Mouse (Mus musculus) heart, embryonic 13.5 days (tissue): ENCODE results near the gene Dexi. TPM values are rescaled to one million over a fixed set of nuclear protein-coding genes. Genes with fewer than 3 reads are reported as not detected.

Experiments
- ATAC-seq: fragments of 200-750 bp; cut with Nextera tagmentation; 2 replicates; pipeline ENCODE4 v1.8.0; 2017; ENCODE audit warnings: moderate TSS enrichment; ENCODE audit not compliant: insufficient number of reproducible peaks, low FRiP score, low TSS enrichment; ENCODE audit errors: extremely low read depth
- H3K27ac ChIP-seq: fragments of 300-500 bp; sonication (generic); replicated peaks from 2 replicates; pipeline ENCODE4 v1.5.1; 2015; ENCODE audit warnings: moderate library complexity, mild to moderate bottlenecking, inconsistent platforms
- H3K27me3 ChIP-seq: fragments of 300-500 bp; sonication (generic); replicated peaks from 2 replicates; pipeline ENCODE4 v1.6.1; 2015; ENCODE audit warnings: mild to moderate bottlenecking, inconsistent platforms
- H3K36me3 ChIP-seq: fragments of 300-500 bp; sonication (generic); 2 replicates; pipeline ENCODE4 v1.6.1; 2015; ENCODE audit warnings: mild to moderate bottlenecking, inconsistent platforms
- H3K4me1 ChIP-seq: fragments of 300-500 bp; sonication (generic); 2 replicates; pipeline ENCODE4 v1.6.1; 2015; ENCODE audit warnings: inconsistent platforms
- H3K4me2 ChIP-seq: fragments of 300-500 bp; sonication (generic); 2 replicates; pipeline ENCODE4 v1.6.1; 2015; ENCODE audit warnings: inconsistent platforms, mild to moderate bottlenecking, moderate library complexity
- H3K4me3 ChIP-seq: fragments of 300-500 bp; sonication (generic); 2 replicates; pipeline ENCODE4 v1.5.1; 2015; ENCODE audit warnings: moderate library complexity, mild to moderate bottlenecking, inconsistent platforms
- H3K9ac ChIP-seq: fragments of 300-500 bp; sonication (generic); 2 replicates; pipeline ENCODE4 v1.6.1; 2015; ENCODE audit warnings: inconsistent platforms, mild to moderate bottlenecking, moderate library complexity
- H3K9me3 ChIP-seq: fragments of 300-500 bp; sonication (generic); 2 replicates; pipeline ENCODE4 v1.6.1; 2016; ENCODE audit warnings: inconsistent platforms
- WGBS: fragments of 180-500 bp; shearing (Covaris S2); methylation state at CpG from one replicate; pipeline ENCODE4 v1.1.7; 2015; ENCODE audit warnings: mixed read lengths; 5-methylcytosine and 5-hydroxymethylcytosine counted together
- polyA plus RNA-seq: library from polyadenylated mRNA; unstranded; fragments of >200 nt; fragmentation: Nextera tagmentation; extraction: Ambion mirVana; gene quantifications from 2 replicates; pipeline ENCODE4 v1.2.1, GENCODE M21; 2015

The Dexi gene
- polyA plus RNA-seq, result 13.3 and 15.0 TPM in 2 replicates

GRCm38 (mm10) chr16:10542698-10543365 lies at the start of gene Dexi:
Gene Dexi (minus strand): TSS chr16:10543054.
- Histone ChIP-seq H3K4me2 (peak within 1 kb of the TSS; percentile 88), H3K36me3 (no peaks in the 10 kb centered on the region), H3K4me3 (peak within 1 kb of the TSS; percentile 90), H3K9me3 (no peaks in the 10 kb centered on the region), H3K4me1 (peaks cover 60% of the 10 kb centered on the region), H3K27ac (peak within 1 kb of the TSS; percentile 95), H3K9ac (peak within 1 kb of the TSS; percentile 96), H3K27me3 (no peaks in the 10 kb centered on the region)
- ATAC-seq, result peak; percentile 92
- 1% methylated on average over 38 of the region's 61 CpGs for WGBS

- no peak for ATAC-seq
- Histone ChIP-seq H3K9me3 (no peaks in the 10 kb centered on the region), H3K4me2 (no peak overlapping the region), H3K9ac (no peak overlapping the region), H3K36me3 (peaks cover 77% of the 10 kb centered on the region), H3K4me1 (peaks cover 16% of the 10 kb centered on the region; the same call in 1 of the 2 replicates), H3K27me3 (no peaks in the 10 kb centered on the region), H3K4me3 (no peak overlapping the region), H3K27ac (no peak overlapping the region)
- 74% methylated on average over 3 of the region's 3 CpGs for WGBS
Observed at GRCm38 (mm10) chr16:10586546-10586945, 43.7 kb upstream of the Dexi start.

- Histone ChIP-seq H3K4me3 (no peak overlapping the region), H3K4me2 (no peak overlapping the region), H3K36me3 (peaks cover 78% of the 10 kb centered on the region), H3K27ac (no peak overlapping the region), H3K4me1 (peaks cover 16% of the 10 kb centered on the region; the same call in 1 of the 2 replicates), H3K9me3 (no peaks in the 10 kb centered on the region), H3K9ac (no peak overlapping the region), H3K27me3 (no peaks in the 10 kb centered on the region)
- WGBS, result 66% methylated on average over 1 of the region's 1 CpGs
- ATAC-seq, result no peak
Observed at GRCm38 (mm10) chr16:10585165-10585564, 42.3 kb upstream of the Dexi start.

GRCm38 (mm10) chr16:10581234-10581898 lies 38.5 kb upstream of the Dexi start:
- no peak overlapping the region for H3K4me2 ChIP-seq
- no peaks in the 10 kb centered on the region for H3K27me3 ChIP-seq
- no peak for ATAC-seq
- H3K9ac ChIP-seq, result no peak overlapping the region
- no peaks in the 10 kb centered on the region for H3K9me3 ChIP-seq
- H3K27ac ChIP-seq, result no peak overlapping the region
- H3K4me3 ChIP-seq, result no peak overlapping the region
- H3K36me3 ChIP-seq, result peaks cover 85% of the 10 kb centered on the region
- peaks cover 11% of the 10 kb centered on the region; the same call in 1 of the 2 replicates for H3K4me1 ChIP-seq
- 66% methylated on average over 2 of the region's 2 CpGs for WGBS

- no peaks in the 10 kb centered on the region for H3K9me3 ChIP-seq
- H3K9ac ChIP-seq, result no peak overlapping the region
- no peaks in the 10 kb centered on the region for H3K27me3 ChIP-seq
- H3K4me2 ChIP-seq, result no peak overlapping the region
- peaks cover 99% of the 10 kb centered on the region for H3K36me3 ChIP-seq
- no peaks in the 10 kb centered on the region for H3K4me1 ChIP-seq
- no peak overlapping the region for H3K4me3 ChIP-seq
- WGBS, result 84% methylated on average over 1 of the region's 1 CpGs
- no peak overlapping the region for H3K27ac ChIP-seq
- ATAC-seq, result no peak
Observed at GRCm38 (mm10) chr16:10578376-10578775, 35.5 kb upstream of the Dexi start.

GRCm38 (mm10) chr16:10577548-10577947 lies 34.7 kb upstream of the Dexi start:
- H3K4me1 ChIP-seq, result no peaks in the 10 kb centered on the region
- 70% methylated on average over 5 of the region's 5 CpGs for WGBS
- ATAC-seq, result no peak
- no peaks in the 10 kb centered on the region for H3K27me3 ChIP-seq
- no peak overlapping the region for H3K9ac ChIP-seq
- H3K36me3 ChIP-seq, result peaks cover 98% of the 10 kb centered on the region
- no peak overlapping the region for H3K4me3 ChIP-seq
- no peak overlapping the region for H3K4me2 ChIP-seq
- H3K9me3 ChIP-seq, result no peaks in the 10 kb centered on the region
- no peak overlapping the region for H3K27ac ChIP-seq

DNA sequence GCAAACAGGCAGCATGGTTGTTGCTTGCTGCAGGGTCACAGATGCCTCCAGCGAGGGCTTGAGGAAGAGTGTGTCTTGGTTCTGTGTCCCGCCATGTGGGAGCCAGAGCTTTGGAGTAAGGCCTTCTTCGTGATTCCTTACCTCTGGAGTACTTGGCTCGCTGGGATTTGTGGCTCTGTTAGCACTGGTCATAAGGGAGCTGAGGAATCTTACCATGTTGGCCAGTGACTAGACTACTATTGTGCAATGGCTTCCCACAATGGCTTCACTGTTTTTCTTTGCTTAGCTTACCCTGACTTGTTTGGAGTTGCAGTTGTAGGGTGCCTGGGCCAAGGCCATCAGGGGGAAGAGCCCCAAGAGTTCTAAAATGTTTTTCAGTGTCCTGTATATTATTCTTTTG lies 33.1 kb upstream of the Dexi start:
- H3K27ac ChIP-seq, result no peak overlapping the region
- H3K4me3 ChIP-seq, result no peak overlapping the region
- no peaks in the 10 kb centered on the region for H3K4me1 ChIP-seq
- WGBS, result 84% methylated on average over 4 of the region's 4 CpGs
- no peak for ATAC-seq
- no peaks in the 10 kb centered on the region for H3K27me3 ChIP-seq
- H3K36me3 ChIP-seq, result peaks cover 90% of the 10 kb centered on the region
- H3K9ac ChIP-seq, result no peak overlapping the region
- H3K9me3 ChIP-seq, result no peaks in the 10 kb centered on the region
- H3K4me2 ChIP-seq, result no peak overlapping the region

DNA sequence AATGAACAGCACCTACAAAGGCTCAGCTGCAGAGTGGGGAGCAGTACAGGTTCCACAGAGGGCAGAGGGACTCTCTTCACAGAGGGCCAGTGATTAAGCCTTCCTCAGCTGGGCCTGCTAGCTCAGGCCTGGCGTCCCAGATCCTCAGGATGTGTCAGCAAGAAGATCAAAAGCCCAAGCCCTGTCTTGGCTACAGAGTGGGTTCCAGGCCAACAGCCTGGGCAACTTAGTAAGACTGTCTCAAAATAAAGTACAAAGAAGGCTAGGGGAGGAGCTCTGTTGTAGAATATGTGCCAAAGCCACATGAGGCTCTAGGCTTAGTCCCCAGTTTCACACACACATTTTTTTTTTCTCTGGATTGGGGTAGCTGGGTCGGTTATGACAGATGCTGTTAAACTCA lies 32.1 kb upstream of the Dexi start:
- no peak overlapping the region for H3K4me2 ChIP-seq
- no peaks in the 10 kb centered on the region for H3K27me3 ChIP-seq
- H3K27ac ChIP-seq, result no peak overlapping the region
- no peaks in the 10 kb centered on the region for H3K9me3 ChIP-seq
- no peak overlapping the region for H3K4me3 ChIP-seq
- H3K36me3 ChIP-seq, result peaks cover 89% of the 10 kb centered on the region
- 79% methylated on average over 2 of the region's 2 CpGs for WGBS
- no peaks in the 10 kb centered on the region for H3K4me1 ChIP-seq
- no peak for ATAC-seq
- H3K9ac ChIP-seq, result no peak overlapping the region

- ATAC-seq, result no peak
- Histone ChIP-seq H3K4me1 (peaks cover 10% of the 10 kb centered on the region), H3K4me2 (no peak overlapping the region), H3K4me3 (no peak overlapping the region), H3K27ac (no peak overlapping the region), H3K36me3 (peaks cover 86% of the 10 kb centered on the region), H3K9me3 (no peaks in the 10 kb centered on the region), H3K27me3 (no peaks in the 10 kb centered on the region), H3K9ac (no peak overlapping the region)
- WGBS, result 49% methylated on average over 2 of the region's 2 CpGs
Observed at GRCm38 (mm10) chr16:10571820-10572219, 29.0 kb upstream of the Dexi start.

DNA sequence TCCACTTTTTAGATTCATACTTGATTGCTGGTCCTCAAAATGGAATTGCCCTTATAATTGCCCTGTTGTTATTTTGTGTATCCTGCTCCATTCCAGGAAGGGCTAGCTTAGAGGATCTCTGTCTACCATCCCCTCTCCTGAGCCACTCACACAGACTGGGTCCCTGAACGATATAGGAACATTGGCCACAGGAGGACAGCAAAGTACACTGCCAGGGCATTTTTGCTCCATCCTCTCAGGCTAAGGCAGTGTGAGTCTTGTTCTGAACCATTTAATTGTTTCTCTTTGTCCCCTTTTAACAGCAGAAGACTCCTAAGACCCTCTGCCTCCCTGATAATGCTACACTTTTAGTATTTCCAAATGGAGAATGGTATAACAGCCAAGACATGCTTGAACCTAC lies 27.9 kb upstream of the Dexi start:
- WGBS, result 56% methylated on average over 1 of the region's 1 CpGs
- H3K36me3 ChIP-seq, result peaks cover 75% of the 10 kb centered on the region
- H3K9me3 ChIP-seq, result no peaks in the 10 kb centered on the region
- ATAC-seq, result no peak
- no peak overlapping the region for H3K9ac ChIP-seq
- no peaks in the 10 kb centered on the region for H3K27me3 ChIP-seq
- no peak overlapping the region for H3K4me3 ChIP-seq
- no peak overlapping the region for H3K27ac ChIP-seq
- H3K4me2 ChIP-seq, result no peak overlapping the region
- peaks cover 16% of the 10 kb centered on the region for H3K4me1 ChIP-seq

DNA sequence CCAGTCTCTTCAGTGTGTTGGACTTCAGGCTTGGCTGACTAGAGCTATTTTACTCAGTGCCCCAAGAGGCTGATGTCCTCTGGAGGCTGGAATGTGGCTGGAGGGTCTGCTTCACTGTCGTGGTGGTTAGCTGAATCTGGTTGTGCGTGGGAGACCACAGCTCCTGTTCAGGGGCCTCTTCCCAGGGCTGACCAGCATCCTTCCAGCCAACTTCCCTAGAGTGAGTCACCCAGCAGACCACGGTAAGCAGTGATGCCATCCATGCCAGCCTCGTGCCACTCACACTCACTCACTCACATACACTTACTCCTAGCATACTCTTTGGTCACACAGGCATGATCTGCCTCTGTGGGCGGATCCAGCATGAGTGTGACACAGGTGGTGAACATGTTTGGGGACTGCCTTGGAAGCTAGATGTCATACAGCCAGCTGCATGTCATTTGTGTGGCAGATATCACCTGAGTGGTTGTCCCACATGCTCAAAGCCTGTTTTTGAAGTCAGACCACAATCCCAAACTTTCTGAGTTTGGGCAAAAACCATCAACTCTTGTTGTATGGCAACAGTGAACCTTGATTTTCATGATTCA lies 27.0 kb upstream of the Dexi start:
- Histone ChIP-seq H3K27me3 (no peaks in the 10 kb centered on the region), H3K4me3 (no peak overlapping the region), H3K27ac (no peak overlapping the region), H3K9ac (no peak overlapping the region), H3K4me1 (peaks cover 22% of the 10 kb centered on the region), H3K4me2 (no peak overlapping the region), H3K36me3 (peaks cover 68% of the 10 kb centered on the region), H3K9me3 (no peaks in the 10 kb centered on the region)
- ATAC-seq, result no peak
- 74% methylated on average over 5 of the region's 5 CpGs for WGBS
